34 mouse cellular contexts compared by ENCODE assay signal in the genomic region with DNA sequence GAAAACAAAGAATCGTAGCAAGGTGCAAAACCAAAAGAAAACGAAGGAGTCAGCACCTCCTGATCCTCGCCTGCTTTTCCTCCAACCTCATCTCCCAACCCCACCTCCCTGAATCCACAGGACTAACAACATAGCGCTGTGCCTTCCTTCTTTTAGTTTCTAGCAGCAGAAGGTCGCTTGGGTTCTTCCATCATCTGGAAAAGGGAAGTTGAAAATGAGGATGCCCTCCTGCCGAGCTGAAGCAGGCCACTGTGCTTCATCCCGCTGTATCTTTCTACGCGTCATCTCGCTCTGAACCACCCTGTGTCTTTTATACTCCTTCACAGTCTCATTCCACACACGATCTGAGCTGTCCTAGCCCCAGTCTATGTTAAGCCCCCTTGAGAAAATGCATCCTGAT.
"Had no signal": no experiment of that assay in that cellular context is flagged by ENCODE, and none has a peak within 500 bp of the region (broad histone marks: within the 10 kb centered on the region; RNA-seq: fewer than 3 reads in every experiment).

No protein-coding gene starts in this region.

- H3K4me1 ChIP-seq: heart, embryonic 10.5 days; heart, embryonic 12.5 days; heart, embryonic 13.5 days; heart, embryonic 15.5 days; hindbrain, embryonic 10.5 days; hindbrain, embryonic 12.5 days; hindbrain, embryonic 13.5 days; hindbrain, embryonic 15.5 days; intestine, embryonic 15.5 days; kidney, embryonic 15.5 days had no signal

- H3K4me2 ChIP-seq: heart, embryonic 11.5 days; heart, embryonic 12.5 days; heart, embryonic 13.5 days; heart, embryonic 15.5 days; hindbrain, embryonic 12.5 days; hindbrain, embryonic 13.5 days; hindbrain, embryonic 14.5 days; hindbrain, embryonic 15.5 days; intestine, embryonic 15.5 days; kidney, embryonic 15.5 days had no signal

- ATAC-seq: hindbrain, embryonic 16.5 days; hindbrain, postnatal 0 days; inflammation-experienced regulatory T-cells, adult 6 months; intestine, embryonic 15.5 days; intestine, embryonic 16.5 days had no signal

- H3K9ac ChIP-seq: heart, embryonic 12.5 days; heart, embryonic 13.5 days; heart, embryonic 15.5 days; hindbrain, embryonic 12.5 days; hindbrain, embryonic 13.5 days; hindbrain, embryonic 14.5 days; hindbrain, embryonic 15.5 days; intestine, embryonic 15.5 days; kidney, embryonic 15.5 days had no signal

- H3K36me3 ChIP-seq: heart, embryonic 10.5 days; heart, embryonic 12.5 days; heart, embryonic 13.5 days; heart, embryonic 15.5 days; hindbrain, embryonic 10.5 days; hindbrain, embryonic 12.5 days; hindbrain, embryonic 13.5 days; hindbrain, embryonic 15.5 days; intestine, embryonic 15.5 days; kidney, embryonic 15.5 days had no signal

- H3K27me3 ChIP-seq: heart, embryonic 12.5 days; heart, embryonic 13.5 days; heart, embryonic 15.5 days; hindbrain, embryonic 12.5 days; hindbrain, embryonic 13.5 days; hindbrain, embryonic 15.5 days; intestine, embryonic 15.5 days; kidney, embryonic 15.5 days had no signal

- H3K27ac ChIP-seq: heart, embryonic 10.5 days; heart, embryonic 13.5 days; heart, embryonic 15.5 days; hindbrain, embryonic 10.5 days; hindbrain, embryonic 12.5 days; hindbrain, embryonic 13.5 days; hindbrain, embryonic 14.5 days; hindbrain, embryonic 15.5 days; hindbrain, postnatal 0 days; intestine, embryonic 15.5 days; kidney, embryonic 15.5 days; kidney, postnatal 0 days; layer of hippocampus, adult 2 months had no signal

- H3K4me3 ChIP-seq: heart, embryonic 10.5 days; heart, embryonic 12.5 days; heart, embryonic 13.5 days; heart, embryonic 15.5 days; hindbrain, embryonic 10.5 days; hindbrain, embryonic 12.5 days; hindbrain, embryonic 13.5 days; hindbrain, embryonic 15.5 days; intestine, embryonic 15.5 days; kidney, embryonic 15.5 days; layer of hippocampus, adult 2 months had no signal

- H3K9me3 ChIP-seq: heart, embryonic 10.5 days; heart, embryonic 12.5 days; heart, embryonic 13.5 days; heart, embryonic 15.5 days; hindbrain, embryonic 10.5 days; hindbrain, embryonic 12.5 days; hindbrain, embryonic 13.5 days; hindbrain, embryonic 15.5 days; intestine, embryonic 15.5 days; kidney, embryonic 15.5 days had no signal

- DNase-seq: heart, postnatal 10 days; heart, postnatal 14 days; heart, postnatal 36 days; heart, postnatal 4 days; kidney, adult 11 months; kidney, adult 18-20 months; kidney, adult 2 months; kidney, adult 8-10 months; kidney, adult 9 months; kidney, postnatal 10 days; kidney, postnatal 14 days; kidney, postnatal 25 days; kidney, postnatal 36 days; kidney, postnatal 4 days; layer of hippocampus, adult 9-11 months; layer of hippocampus, postnatal 36 days had no signal
